Comparison of ENCODE assay signal across 17 mouse cellular contexts in the genomic region with DNA sequence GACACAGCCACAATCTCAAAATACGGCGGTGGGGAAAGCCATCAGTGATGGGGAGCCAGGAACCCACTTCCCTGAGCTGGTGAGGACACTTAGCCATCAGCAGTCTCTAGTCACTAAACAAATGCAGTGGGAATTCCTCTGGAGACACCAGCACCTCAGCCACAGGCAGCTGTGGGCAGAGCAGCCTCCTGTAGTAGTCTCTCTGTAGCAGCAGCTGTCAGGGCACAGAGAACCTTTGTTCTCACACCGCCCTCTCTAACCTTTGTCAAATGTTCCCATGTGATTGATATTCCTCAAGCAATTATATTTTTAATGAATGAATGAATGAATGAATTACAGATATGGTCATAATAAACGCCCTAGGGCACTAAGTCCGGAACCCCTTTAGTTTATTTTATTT. TPM values are rescaled to one million over a fixed set of nuclear protein-coding genes. Genes with fewer than 3 reads are reported as not detected.
DNase-seq lines count a peak whose midpoint lies in the region; ATAC-seq and TF ChIP-seq lines count a peak whose summit lies in the region.
"Had no signal": no experiment of that assay in that cellular context is flagged by ENCODE, and none has a peak within 500 bp of the region (broad histone marks: within the 10 kb centered on the region; RNA-seq: fewer than 3 reads in every experiment).

No protein-coding gene starts in this region.

- no peak for TF ChIP-seq EP300 in heart, adult 2 months (IDR thresholded peaks at IDR 0.05; ENCODE audit: insufficient read depth, low read depth, low read length)

- H3K36me3 ChIP-seq in heart, embryonic 10.5 days = peaks cover 4% of the 10 kb centered on the region
- no peaks in the 10 kb centered on the region for H3K36me3 ChIP-seq in heart, adult 2 months (ENCODE audit: control insufficient read depth, insufficient read depth, low read length)
- H3K36me3 ChIP-seq in intestine, embryonic 16.5 days (ENCODE audit: control insufficient read depth, insufficient read depth, low read length) = no peaks in the 10 kb centered on the region
- H3K36me3 ChIP-seq in intestine, embryonic 15.5 days = no peaks in the 10 kb centered on the region
- no peaks in the 10 kb centered on the region for H3K36me3 ChIP-seq in C2C12 (ENCODE audit: control insufficient read depth, insufficient read depth)
- no peaks in the 10 kb centered on the region for H3K36me3 ChIP-seq in limb, embryonic 13.5 days
- H3K36me3 ChIP-seq: midbrain, embryonic 15.5 days; neural tube, embryonic 13.5 days had no signal

- no peak overlapping the region for H3ac ChIP-seq in C2C12 (ENCODE audit: control insufficient read depth, insufficient read length, low read depth)

- no peaks in the 10 kb centered on the region for H3K27me3 ChIP-seq in heart, embryonic 10.5 days (ENCODE audit: insufficient read depth, poor library complexity, severe bottlenecking)
- no peaks in the 10 kb centered on the region for H3K27me3 ChIP-seq in heart, adult 2 months (ENCODE audit: control insufficient read depth, insufficient read depth, low read length)
- H3K27me3 ChIP-seq in intestine, embryonic 16.5 days (replicated peaks; ENCODE audit: control insufficient read depth, insufficient read depth, low read length) = no peaks in the 10 kb centered on the region
- H3K27me3 ChIP-seq in intestine, embryonic 15.5 days (replicated peaks) = no peaks in the 10 kb centered on the region
- H3K27me3 ChIP-seq in C2C12 (ENCODE audit: control insufficient read depth, insufficient read depth, insufficient read length) = no peaks in the 10 kb centered on the region
- H3K27me3 ChIP-seq in limb, embryonic 13.5 days = no peaks in the 10 kb centered on the region
- H3K27me3 ChIP-seq: midbrain, embryonic 15.5 days; neural tube, embryonic 13.5 days had no signal

- H3K4me1 ChIP-seq in heart, embryonic 10.5 days = peaks cover 36% of the 10 kb centered on the region
- H3K4me1 ChIP-seq in heart, adult 2 months (ENCODE audit: control insufficient read depth, insufficient read depth, low read length) = peaks cover 6% of the 10 kb centered on the region
- peaks cover 30% of the 10 kb centered on the region for H3K4me1 ChIP-seq in intestine, embryonic 16.5 days (ENCODE audit: control insufficient read depth, insufficient read depth, low read length)
- peaks cover 31% of the 10 kb centered on the region for H3K4me1 ChIP-seq in intestine, embryonic 15.5 days (replicated peaks)
- H3K4me1 ChIP-seq in limb, embryonic 13.5 days = peaks cover 35% of the 10 kb centered on the region

- peak overlapping the region; percentile 69 for H3K27ac ChIP-seq in heart, embryonic 10.5 days
- H3K27ac ChIP-seq in heart, adult 2 months = no peak overlapping the region
- H3K27ac ChIP-seq in intestine, embryonic 16.5 days (ENCODE audit: low read length) = no peak overlapping the region
- H3K27ac ChIP-seq in intestine, embryonic 15.5 days = no peak overlapping the region
- no peak overlapping the region for H3K27ac ChIP-seq in limb, embryonic 13.5 days
- H3K27ac ChIP-seq: midbrain, embryonic 15.5 days; neural tube, embryonic 13.5 days had no signal

- H3K9me3 ChIP-seq in heart, embryonic 10.5 days = no peaks in the 10 kb centered on the region
- no peaks in the 10 kb centered on the region for H3K9me3 ChIP-seq in intestine, embryonic 16.5 days (ENCODE audit: control insufficient read depth, low read length)
- no peaks in the 10 kb centered on the region for H3K9me3 ChIP-seq in intestine, embryonic 15.5 days
- no peaks in the 10 kb centered on the region for H3K9me3 ChIP-seq in limb, embryonic 13.5 days
- H3K9me3 ChIP-seq: midbrain, embryonic 15.5 days; neural tube, embryonic 13.5 days had no signal

- H3K4me3 ChIP-seq in heart, embryonic 10.5 days = 0 out of 2 replicates have a peak overlapping the region, but pooled peaks have one; percentile 42
- no peak overlapping the region for H3K4me3 ChIP-seq in heart, adult 2 months
- H3K4me3 ChIP-seq in intestine, embryonic 16.5 days (ENCODE audit: low read length) = no peak overlapping the region
- no peak overlapping the region for H3K4me3 ChIP-seq in intestine, embryonic 15.5 days (replicated peaks)
- no peak overlapping the region for H3K4me3 ChIP-seq in C2C12 (ENCODE audit: insufficient read depth, poor library complexity, severe bottlenecking)
- H3K4me3 ChIP-seq in limb, embryonic 13.5 days = no peak overlapping the region
- H3K4me3 ChIP-seq: midbrain, embryonic 15.5 days; neural tube, embryonic 13.5 days had no signal

- 81% methylated on average over 5 of the region's 5 CpGs for WGBS in heart, embryonic 10.5 days
- 86% methylated on average over 5 of the region's 5 CpGs for WGBS in heart, adult 2 months
- WGBS in intestine, embryonic 16.5 days = 72% methylated on average over 5 of the region's 5 CpGs
- 77% methylated on average over 5 of the region's 5 CpGs for WGBS in intestine, embryonic 15.5 days
- WGBS in limb, embryonic 13.5 days = 72% methylated on average over 5 of the region's 5 CpGs

- DNase-seq in heart, embryonic 10.5 days (ENCODE audit: low spot score) = no peak
- DNase-seq in heart, adult 2 months = no peak
- no peak for DNase-seq in right cerebral cortex, postnatal 14 days
- no peak for DNase-seq in adrenal gland, postnatal 14 days
- DNase-seq: adrenal gland, postnatal 10 days; cerebellum, postnatal 25 days; kidney, adult 18-20 months; lung, adult 18-20 months; lung, postnatal 4 days; thymus, adult 18-20 months had no signal

- no peak for TF ChIP-seq CTCF in heart, adult 2 months (IDR thresholded peaks at IDR 0.05)
- no peak for TF ChIP-seq CTCF in C2C12 (IDR thresholded peaks at IDR 0.05; ENCODE audit: control insufficient read depth, insufficient read depth, insufficient read length)

- TF ChIP-seq POLR2A in heart, adult 2 months (IDR thresholded peaks at IDR 0.05; ENCODE audit: insufficient read depth, low read depth, low read length) = no peak

- H3K9ac ChIP-seq in heart, adult 2 months (ENCODE audit: low read depth, low read length) = no peak overlapping the region
- peak overlapping the region; percentile 19 for H3K9ac ChIP-seq in intestine, embryonic 16.5 days (ENCODE audit: low read depth, low read length)
- no peak overlapping the region for H3K9ac ChIP-seq in intestine, embryonic 15.5 days
- no peak overlapping the region for H3K9ac ChIP-seq in limb, embryonic 13.5 days
- H3K9ac ChIP-seq: midbrain, embryonic 15.5 days; neural tube, embryonic 13.5 days had no signal

- intact Hi-C loops in heart, adult 2 months (cut with DNase I) = no loop called here

- no peak for ATAC-seq in intestine, embryonic 16.5 days
- no peak for ATAC-seq in intestine, embryonic 15.5 days
- no peak for ATAC-seq in limb, embryonic 13.5 days (ENCODE audit: low FRiP score, low read depth)
- ATAC-seq: forebrain, embryonic 14.5 days; midbrain, embryonic 15.5 days had no signal

- peaks cover 68% of the 10 kb centered on the region for H3K79me3 ChIP-seq in C2C12 (ENCODE audit: low read depth)

- no peak overlapping the region for H3K4me2 ChIP-seq in intestine, embryonic 16.5 days (ENCODE audit: low read depth, low read length)
- H3K4me2 ChIP-seq in intestine, embryonic 15.5 days (replicated peaks) = no peak overlapping the region
- peak overlapping the region; percentile 28; the same call in 1 of the 2 replicates for H3K4me2 ChIP-seq in limb, embryonic 13.5 days (replicated peaks)
- H3K4me2 ChIP-seq: midbrain, embryonic 15.5 days; neural tube, embryonic 13.5 days had no signal

- peaks cover 5% of the 10 kb centered on the region for H3K79me2 ChIP-seq in heart, adult 2 months (replicated peaks; ENCODE audit: control insufficient read depth, insufficient read depth, low read length)
- H3K79me2 ChIP-seq in C2C12 (ENCODE audit: control insufficient read depth, insufficient read depth) = peaks cover 99% of the 10 kb centered on the region

TF ChIP-seq in C2C12, 6 proteins besides CTCF, POLR2A, EP300 and RAD21:
- TF ChIP-seq FOSL1 (IDR thresholded peaks at IDR 0.05; ENCODE audit: insufficient read depth, low read length, poor library complexity, severe bottlenecking) (no peak), MAX (IDR thresholded peaks at IDR 0.05) (no peak), MYOG (IDR thresholded peaks at IDR 0.05; ENCODE audit: control insufficient read depth, extremely low read depth, insufficient read length) (no peak), MYOD1 (IDR thresholded peaks at IDR 0.05; ENCODE audit: control insufficient read depth, insufficient read length, low read depth) (peak; percentile 10), USF1 (IDR thresholded peaks at IDR 0.05; ENCODE audit: low read depth) (no peak)

RNA-seq across cellular contexts. Expression of gene Rras2, which starts 46.2 kb away (rescaled TPM):
- polyA plus RNA-seq in heart, embryonic 10.5 days (2016; fragmentation: Nextera tagmentation; extraction: Ambion mirVana) = 51.8 and 57.5 TPM in 2 replicates
- 10 to 100 TPM; 48.5 to 52.0 TPM for total RNA-seq in heart, adult 2 months (2021)
- polyA plus RNA-seq in heart, adult 2 months (2012; rRNA removed) = 17.5 and 29.8 TPM in 2 replicates
- polyA plus RNA-seq in intestine, embryonic 16.5 days (2015; fragmentation: Nextera tagmentation; extraction: Ambion mirVana) = 20.6 and 21.2 TPM in 2 replicates
- 26.6 and 26.8 TPM in 2 replicates for polyA plus RNA-seq in intestine, embryonic 15.5 days (2015; fragmentation: Nextera tagmentation; extraction: Ambion mirVana)
- polyA plus RNA-seq in C2C12 (2012; fragmentation: generic; extraction: Trizol) = 55.3 TPM
- 21.8 and 22.2 TPM in 2 replicates for polyA plus RNA-seq in limb, embryonic 13.5 days (2015; fragmentation: Nextera tagmentation; extraction: Ambion mirVana)
- 36.1 and 44.4 TPM in 2 replicates for total RNA-seq in adrenal gland, postnatal 14 days (2021)
